Mouse (Mus musculus) cerebellum, adult 2 months (tissue): Measurements from ENCODE around the gene Dst.

Experiments
- CTCF ChIP-seq: fragments of 200-500 bp; IDR thresholded peaks from 2 replicates; pipeline ENCODE4 v1.5.1; 2011; ENCODE audit warnings: low read depth, mild to moderate bottlenecking, control low read depth, low read length, moderate library complexity, borderline replicate concordance; ENCODE audit not compliant: insufficient read depth
- POLR2A ChIP-seq: fragments of 200-500 bp; IDR thresholded peaks from 2 replicates; pipeline ENCODE4 v1.6.1; 2011; ENCODE audit warnings: low read length, control low read depth, borderline replicate concordance; ENCODE audit not compliant: insufficient read depth

DNA sequence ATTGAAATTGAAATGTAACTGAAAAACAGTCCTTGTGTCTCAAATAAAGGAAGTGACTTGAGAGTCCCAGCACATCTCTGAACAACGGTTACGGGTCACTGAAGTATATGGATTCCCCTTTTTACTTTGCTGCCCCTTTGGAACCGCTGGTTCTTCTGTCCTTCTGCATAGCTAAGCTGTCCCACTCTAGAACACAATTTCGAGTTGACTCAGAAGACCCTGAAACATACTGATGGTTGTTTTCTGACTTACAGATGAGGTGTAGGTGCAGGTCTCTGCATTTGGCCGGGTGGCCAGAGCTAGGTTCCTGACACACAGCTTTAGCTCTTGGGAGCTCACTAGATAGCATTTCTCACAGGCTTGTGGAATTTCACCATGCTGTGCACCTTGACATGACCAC lies 244.7 kb downstream of the Dst start:
- no peak for TF ChIP-seq POLR2A
- no peak for TF ChIP-seq CTCF
